Mouse (Mus musculus) myocyte (in vitro differentiated cells): Measurements from ENCODE around the gene Sinhcaf.

Source experiments
- CEBPB ChIP-seq: IDR thresholded peaks from 2 replicates; pipeline ENCODE4 v1.6.1; 2011; ENCODE audit warnings: mild to moderate bottlenecking, moderate library complexity; ENCODE audit not compliant: poor library complexity, insufficient read depth, severe bottlenecking
- E2F4 ChIP-seq: IDR thresholded peaks from one replicate; pipeline ENCODE4 v1.6.1; 2011; ENCODE audit warnings: mild to moderate bottlenecking, control low read depth, moderate library complexity; ENCODE audit not compliant: insufficient read depth
- MAX ChIP-seq: IDR thresholded peaks from one replicate; pipeline ENCODE4 v1.6.1; 2011; ENCODE audit warnings: low read depth, mild to moderate bottlenecking, control low read depth
- MYOD1 ChIP-seq, 3 experiments: IDR thresholded peaks; one replicate each; pipeline ENCODE4 v1.6.1; 2011; ENCODE audit warnings: control low read depth in 2 of 3, low read depth in 2 of 3, mild to moderate bottlenecking in 2 of 3, moderate library complexity in 1 of 3; ENCODE audit not compliant: insufficient read length in 2 of 3, control insufficient read depth in 1 of 3
- MYOG ChIP-seq, 3 experiments: IDR thresholded peaks; one replicate each; pipeline ENCODE4 v1.6.1; 2011; ENCODE audit warnings: control low read depth in 2 of 3, low read depth in 2 of 3, mild to moderate bottlenecking in 2 of 3; ENCODE audit not compliant: insufficient read length in 2 of 3, control insufficient read depth in 1 of 3, insufficient read depth in 1 of 3
- POLR2A ChIP-seq: IDR thresholded peaks from one replicate; pipeline ENCODE4 v1.6.1; 2011; ENCODE audit warnings: low read depth, mild to moderate bottlenecking, control low read depth, moderate library complexity; ENCODE audit not compliant: insufficient read length
- POLR2AphosphoS2 ChIP-seq: IDR thresholded peaks from one replicate; pipeline ENCODE4 v1.6.1; 2011; ENCODE audit warnings: low read depth, control low read depth; ENCODE audit not compliant: insufficient read length
- REST ChIP-seq: IDR thresholded peaks from one replicate; pipeline ENCODE4 v1.6.1; 2011; ENCODE audit warnings: mild to moderate bottlenecking, control low read depth, moderate library complexity; ENCODE audit not compliant: insufficient read depth, insufficient read length
- TCF12 ChIP-seq: IDR thresholded peaks from one replicate; pipeline ENCODE4 v1.6.1; 2011; ENCODE audit warnings: mild to moderate bottlenecking, control low read depth; ENCODE audit not compliant: poor library complexity, insufficient read depth, severe bottlenecking
- TCF3 ChIP-seq: IDR thresholded peaks from one replicate; pipeline ENCODE4 v1.6.1; 2011; ENCODE audit warnings: low read depth, control low read depth; ENCODE audit not compliant: insufficient read length
- USF1 ChIP-seq: IDR thresholded peaks from one replicate; pipeline ENCODE4 v1.6.1; 2011; ENCODE audit warnings: low read depth, mild to moderate bottlenecking, control low read depth, moderate library complexity

GRCm38 (mm10) chr6:148946409-148946742 is at the start of gene Sinhcaf:
- TF ChIP-seq E2F4 = no peak
- TF ChIP-seq POLR2A = peak; percentile 46
- TF ChIP-seq MYOD1 (IDR thresholded peaks at IDR 0.05; ENCODE audit: control insufficient read depth in 1 of 3, insufficient read length in 2 of 3, low read depth in 2 of 3) = no peak
- TF ChIP-seq POLR2AphosphoS2 = no peak
- no peak for TF ChIP-seq USF1
- no peak for TF ChIP-seq MYOG (IDR thresholded peaks at IDR 0.05; ENCODE audit: control insufficient read depth in 1 of 3, insufficient read depth in 1 of 3, insufficient read length in 2 of 3, low read depth in 2 of 3)
- no peak for TF ChIP-seq TCF12
- no peak for TF ChIP-seq REST
- TF ChIP-seq TCF3 = no peak
- TF ChIP-seq MAX = no peak
- no peak for TF ChIP-seq CEBPB
